Mouse (Mus musculus): ENCODE measurements around the gene Card11. TPM values are rescaled to one million over a fixed set of nuclear protein-coding genes. Genes with fewer than 3 reads are reported as not detected.

Card11 gene
- not detected for polyA plus RNA-seq (2012; fragmentation: generic; extraction: Trizol)

GRCm38 (mm10) chr5:141000349-141000748 lies at the start of gene Card11:
TSS of gene Card11 (minus strand) at chr5:141000582.

GRCm38 (mm10) chr5:140830314-140831063 lies 169.9 kb downstream of the Card11 start, which contains the start of gene Gna12:
TSS of gene Gna12 (minus strand) at chr5:140830431.

Other genes with a start within 250 kb of the Card11 start
- 10 to 100 TPM; 15.3 to 54.2 TPM for gene Gna12, start 170.2 kb downstream of the Card11 start, polyA plus RNA-seq (2012; fragmentation: generic; extraction: Trizol)
- not detected for gene Sdk1, start 240.9 kb upstream of the Card11 start, polyA plus RNA-seq (2012; fragmentation: generic; extraction: Trizol)

Data from C3H10T1/2 (cell line).